Mouse (Mus musculus): Measurements from ENCODE around the gene Esp16.
"Not testable (repeated sequence)": the region's sequence is repeated elsewhere in the genome, so short reads cannot be mapped to it uniquely, and the experiment has no call there.

The Esp16 gene

GRCm38 (mm10) chr17:39535842-39536241 is at the start of gene Esp16:
Gene Esp16, plus strand, starts transcription at chr17:39536142.
- DNase-seq (ENCODE audit: low read depth, low spot score); H3K27me3 ChIP-seq (ENCODE audit: control insufficient read depth, insufficient read depth, low read length, poor library complexity, severe bottlenecking); H3K36me3 ChIP-seq (ENCODE audit: control insufficient read depth, insufficient read depth, low read length, poor library complexity, severe bottlenecking): not testable (repeated sequence)

GRCm38 (mm10) chr17:39498043-39498442 is 37.9 kb upstream of the Esp16 start:
- H3K36me3 ChIP-seq (ENCODE audit: control insufficient read depth, insufficient read depth, low read length, poor library complexity, severe bottlenecking); DNase-seq (ENCODE audit: low read depth, low spot score); H3K27me3 ChIP-seq (ENCODE audit: control insufficient read depth, insufficient read depth, low read length, poor library complexity, severe bottlenecking): not testable (repeated sequence)

Data from splenic B cell, adult 2 months (primary cell).